Mouse (Mus musculus) kidney, embryonic 14.5 days (tissue): ENCODE measurements around the gene Zfp933. TPM values are rescaled to one million over a fixed set of nuclear protein-coding genes. Genes with fewer than 3 reads are reported as not detected.
A peak's percentile ranks its signal among the peaks of the same experiment; 100 is the strongest.
"Not testable (repeated sequence)": the region's sequence is repeated elsewhere in the genome, so short reads cannot be mapped to it uniquely, and the experiment has no call there.

Experiments
- ATAC-seq: fragments of 200-750 bp; cut with Nextera tagmentation; 2 replicates; pipeline ENCODE4 v1.8.0; 2017; ENCODE audit warnings: moderate number of reproducible peaks, mild to moderate bottlenecking, moderate TSS enrichment, moderate library complexity; ENCODE audit not compliant: low FRiP score, low TSS enrichment
- H3K27ac ChIP-seq: fragments of 300-500 bp; sonication (generic); 2 replicates; pipeline ENCODE4 v1.5.1; 2014; ENCODE audit warnings: low read depth, mild to moderate bottlenecking, low read length, moderate library complexity, mixed read lengths
- H3K27me3 ChIP-seq: fragments of 300-500 bp; sonication (generic); 2 replicates; pipeline ENCODE4 v1.6.1; 2014; ENCODE audit warnings: mild to moderate bottlenecking, low read length; ENCODE audit not compliant: control insufficient read depth, insufficient read depth
- H3K36me3 ChIP-seq: fragments of 300-500 bp; sonication (generic); 2 replicates; pipeline ENCODE4 v1.6.1; 2014; ENCODE audit warnings: low read length, mixed read lengths; ENCODE audit not compliant: control insufficient read depth, insufficient read depth
- H3K4me1 ChIP-seq: fragments of 300-500 bp; sonication (generic); 2 replicates; pipeline ENCODE4 v1.6.1; 2014; ENCODE audit warnings: low read length, mixed read lengths; ENCODE audit not compliant: control insufficient read depth, insufficient read depth
- H3K4me2 ChIP-seq: fragments of 300-500 bp; sonication (generic); replicated peaks from 2 replicates; pipeline ENCODE4 v1.6.1; 2014; ENCODE audit warnings: low read depth, mild to moderate bottlenecking, low read length
- H3K4me3 ChIP-seq: fragments of 300-500 bp; sonication (generic); 2 replicates; pipeline ENCODE4 v1.5.1; 2014; ENCODE audit warnings: mild to moderate bottlenecking, low read length
- H3K9ac ChIP-seq: fragments of 300-500 bp; sonication (generic); 2 replicates; pipeline ENCODE4 v1.6.1; 2014; ENCODE audit warnings: low read depth, mild to moderate bottlenecking, low read length, moderate library complexity
- H3K9me3 ChIP-seq: fragments of 300-500 bp; sonication (generic); 2 replicates; pipeline ENCODE4 v1.6.1; 2016; ENCODE audit warnings: low read length; ENCODE audit not compliant: control insufficient read depth
- WGBS: fragments of 180-500 bp; shearing (Covaris S2); extraction: QIAGEN DNeasy Blood & Tissue Kit; methylation state at CpG from one replicate; pipeline ENCODE4 v1.1.7; 2014; 5-methylcytosine and 5-hydroxymethylcytosine counted together
- polyA plus RNA-seq: library from polyadenylated mRNA; unstranded; fragments of >200 nt; fragmentation: Nextera tagmentation; extraction: Ambion mirVana; gene quantifications from 2 replicates; pipeline ENCODE4 v1.2.1, GENCODE M21; 2014

Zfp933 gene
- polyA plus RNA-seq, 1 experiment from 2014 or later, result 5.4 TPM

- Histone ChIP-seq H3K4me3 (no peak overlapping the region), H3K9ac (no peak overlapping the region), H3K27ac (no peak overlapping the region), H3K4me1 (no peaks in the 10 kb centered on the region), H3K27me3 (no peaks in the 10 kb centered on the region), H3K9me3 (peaks cover 66% of the 10 kb centered on the region), H3K36me3 (peaks cover 43% of the 10 kb centered on the region), H3K4me2 (no peak overlapping the region)
- 94% methylated on average over 4 of the region's 4 CpGs for WGBS
- ATAC-seq, result no peak
Observed at GRCm38 (mm10) chr4:147824389-147824788, 23.8 kb downstream of the Zfp933 start.

- H3K27me3 ChIP-seq, H3K9ac ChIP-seq, H3K27ac ChIP-seq, H3K4me3 ChIP-seq, H3K4me1 ChIP-seq, ATAC-seq, H3K4me2 ChIP-seq: not testable (repeated sequence)
- H3K36me3 ChIP-seq, result peaks cover 19% of the 10 kb centered on the region
- peaks cover 50% of the 10 kb centered on the region for H3K9me3 ChIP-seq
- WGBS, result 92% methylated on average over 3 of the region's 3 CpGs
Observed at GRCm38 (mm10) chr4:147821414-147821813, 26.8 kb downstream of the Zfp933 start.

- 85% methylated on average over 7 of the region's 7 CpGs for WGBS
Observed at GRCm38 (mm10) chr4:147819659-147820058, 28.5 kb downstream of the Zfp933 start.

GRCm38 (mm10) chr4:147814592-147815167 is 33.5 kb downstream of the Zfp933 start:
- H3K4me2 ChIP-seq, result no peak overlapping the region
- no peak overlapping the region for H3K27ac ChIP-seq
- H3K36me3 ChIP-seq, result no peaks in the 10 kb centered on the region
- H3K4me1 ChIP-seq, result no peaks in the 10 kb centered on the region
- no peak for ATAC-seq
- H3K9ac ChIP-seq, result no peak overlapping the region
- peaks cover 5% of the 10 kb centered on the region; the same call in 1 of the 2 replicates for H3K9me3 ChIP-seq
- no peak overlapping the region for H3K4me3 ChIP-seq
- WGBS, result 88% methylated on average over 2 of the region's 2 CpGs
- no peaks in the 10 kb centered on the region for H3K27me3 ChIP-seq

More at GRCm38 (mm10) chr4:147819659-147820058, 28.5 kb downstream of the Zfp933 start:
- H3K27ac ChIP-seq, H3K4me1 ChIP-seq, H3K4me2 ChIP-seq, H3K4me3 ChIP-seq, ATAC-seq, H3K9ac ChIP-seq, H3K27me3 ChIP-seq, H3K36me3 ChIP-seq: not testable (repeated sequence)
- peaks cover 32% of the 10 kb centered on the region for H3K9me3 ChIP-seq

- 51% methylated on average over 5 of the region's 5 CpGs for WGBS
- no peak for ATAC-seq
- peaks cover 2% of the 10 kb centered on the region; the same call in 1 of the 2 replicates for H3K9me3 ChIP-seq
- no peaks in the 10 kb centered on the region for H3K27me3 ChIP-seq
- no peaks in the 10 kb centered on the region for H3K36me3 ChIP-seq
- no peak overlapping the region for H3K27ac ChIP-seq
- H3K4me1 ChIP-seq, result no peaks in the 10 kb centered on the region
- H3K4me3 ChIP-seq, result no peak overlapping the region
- H3K4me2 ChIP-seq, result no peak overlapping the region
- no peak overlapping the region for H3K9ac ChIP-seq
Observed at GRCm38 (mm10) chr4:147813249-147813765, 34.9 kb downstream of the Zfp933 start.

GRCm38 (mm10) chr4:147809966-147810304 is 38.2 kb downstream of the Zfp933 start:
- peak; percentile 64; the same call in 1 of the 2 replicates for ATAC-seq
- peak overlapping the region; percentile 54; the same call in 1 of the 2 replicates for H3K4me2 ChIP-seq
- not testable (repeated sequence) for H3K27ac ChIP-seq

GRCm38 (mm10) chr4:147809292-147809965 is 38.7 kb downstream of the Zfp933 start, which contains the start of gene Zfp984:
Zfp984 (minus strand) TSS chr4:147809788.
- peak; percentile 92 for ATAC-seq
- H3K4me2 ChIP-seq, result peak within 1 kb of the TSS; percentile 54
- WGBS, result 9% methylated on average over 15 of the region's 15 CpGs

More at GRCm38 (mm10) chr4:147809966-147810304, 38.2 kb downstream of the Zfp933 start:
- H3K9me3 ChIP-seq, H3K36me3 ChIP-seq, H3K27me3 ChIP-seq, H3K4me1 ChIP-seq, H3K9ac ChIP-seq: not testable (repeated sequence)
- WGBS, result 43% methylated on average over 2 of the region's 2 CpGs
- peak overlapping the region; percentile 51; the same call in 1 of the 2 replicates for H3K4me3 ChIP-seq

GRCm38 (mm10) chr4:147808483-147808882 is 39.7 kb downstream of the Zfp933 start:
- WGBS, result 54% methylated on average over 4 of the region's 4 CpGs
- ATAC-seq, result peak; percentile 13; the same call in 1 of the 2 replicates
- peak overlapping the region; percentile 51; the same call in 1 of the 2 replicates for H3K4me3 ChIP-seq
- not testable (repeated sequence) for H3K36me3 ChIP-seq, H3K27ac ChIP-seq, H3K9ac ChIP-seq, H3K9me3 ChIP-seq, H3K4me1 ChIP-seq, H3K27me3 ChIP-seq
- H3K4me2 ChIP-seq, result peak overlapping the region; percentile 54

More at GRCm38 (mm10) chr4:147809292-147809965, 38.7 kb downstream of the Zfp933 start, which contains the start of gene Zfp984:
- not testable (repeated sequence) for H3K4me1 ChIP-seq, H3K36me3 ChIP-seq, H3K27me3 ChIP-seq, H3K9me3 ChIP-seq
- Histone ChIP-seq H3K4me3 (peak within 1 kb of the TSS; percentile 51), H3K9ac (peak within 1 kb of the TSS; percentile 58), H3K27ac (peak within 1 kb of the TSS; percentile 62; the same call in 1 of the 2 replicates)

- H3K27me3 ChIP-seq, H3K9me3 ChIP-seq, H3K4me2 ChIP-seq, H3K9ac ChIP-seq, ATAC-seq, H3K27ac ChIP-seq, H3K4me3 ChIP-seq, H3K36me3 ChIP-seq, H3K4me1 ChIP-seq: not testable (repeated sequence)
- 93% methylated on average over 1 of the region's 1 CpGs for WGBS
Observed at GRCm38 (mm10) chr4:147795308-147795707, 52.9 kb downstream of the Zfp933 start.
